Mouse (Mus musculus): Measurements from ENCODE around the gene Ireb2. TPM values are rescaled to one million over a fixed set of nuclear protein-coding genes. Genes with fewer than 3 reads are reported as not detected.

The Ireb2 gene
- polyA plus RNA-seq, 1 experiment, result 8.2 TPM

- TF ChIP-seq CTCF (IDR thresholded peaks at IDR 0.05; ENCODE audit: insufficient read depth, low read length) (no peak), POLR2A (IDR thresholded peaks at IDR 0.05; ENCODE audit: borderline replicate concordance, extremely low read depth, low read depth, low read length) (no peak)
These were observed 15.2 kb downstream of the Ireb2 start for GRCm38 (mm10) chr9:54878759-54879158.

DNA sequence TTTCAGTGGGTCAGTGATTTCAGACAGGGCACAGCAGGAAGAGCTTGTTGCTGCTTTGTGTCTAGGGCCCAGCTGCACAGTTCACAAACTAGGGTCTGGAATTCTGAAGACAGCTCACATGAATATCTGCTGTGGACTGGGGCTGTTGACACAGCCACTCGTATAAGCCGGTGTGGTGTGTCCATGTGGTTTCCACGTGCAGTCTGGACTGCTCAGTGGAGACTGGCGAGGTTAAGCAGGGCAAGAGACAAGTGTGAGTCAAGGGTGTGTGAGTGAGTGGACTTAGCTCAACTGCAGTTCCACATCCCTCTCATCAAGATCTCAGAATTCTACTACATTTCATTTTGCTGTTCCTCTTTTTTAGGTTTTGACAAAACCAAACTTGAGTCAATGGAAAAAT lies 28.5 kb downstream of the Ireb2 start:
- H3K4me1 ChIP-seq (ENCODE audit: control insufficient read depth, insufficient read depth, low read length), result no peaks in the 10 kb centered on the region
- no peak for DNase-seq
- no peak overlapping the region for H3K4me3 ChIP-seq (replicated peaks; ENCODE audit: extremely low read depth, low read depth, low read length)
- WGBS, result 71% methylated on average over 4 of the region's 4 CpGs
- TF ChIP-seq CTCF (IDR thresholded peaks at IDR 0.05; ENCODE audit: insufficient read depth, low read length), result no peak
- no peak for TF ChIP-seq POLR2A (IDR thresholded peaks at IDR 0.05; ENCODE audit: borderline replicate concordance, extremely low read depth, low read depth, low read length)

More at GRCm38 (mm10) chr9:54878759-54879158, 15.2 kb downstream of the Ireb2 start:
- 100% methylated on average over 1 of the region's 1 CpGs for WGBS
- H3K4me3 ChIP-seq (replicated peaks; ENCODE audit: extremely low read depth, low read depth, low read length), result no peak overlapping the region
- no peaks in the 10 kb centered on the region for H3K4me1 ChIP-seq (ENCODE audit: control insufficient read depth, insufficient read depth, low read length)
- no peak for DNase-seq

- Histone ChIP-seq H3K4me3 (replicated peaks; ENCODE audit: extremely low read depth, low read depth, low read length) (no peak overlapping the region), H3K4me1 (ENCODE audit: control insufficient read depth, insufficient read depth, low read length) (no peaks in the 10 kb centered on the region)
- 83% methylated on average over 3 of the region's 3 CpGs for whole genome bisulfite sequencing
- no peak for DNase-seq
- no peak for TF ChIP-seq CTCF (IDR thresholded peaks at IDR 0.05; ENCODE audit: insufficient read depth, low read length)
- no peak for TF ChIP-seq POLR2A (IDR thresholded peaks at IDR 0.05; ENCODE audit: borderline replicate concordance, extremely low read depth, low read depth, low read length)
These were observed 33.5 kb downstream of the Ireb2 start for GRCm38 (mm10) chr9:54897097-54897496.

- TF ChIP-seq POLR2A (IDR thresholded peaks at IDR 0.05; ENCODE audit: borderline replicate concordance, extremely low read depth, low read depth, low read length) (no peak), CTCF (IDR thresholded peaks at IDR 0.05; ENCODE audit: insufficient read depth, low read length) (no peak)
- no peak for DNase-seq
- WGBS, result 71% methylated on average over 5 of the region's 5 CpGs
- no peak overlapping the region for H3K4me3 ChIP-seq (replicated peaks; ENCODE audit: extremely low read depth, low read depth, low read length)
- H3K4me1 ChIP-seq (ENCODE audit: control insufficient read depth, insufficient read depth, low read length), result no peaks in the 10 kb centered on the region
These were observed 45.9 kb downstream of the Ireb2 start for GRCm38 (mm10) chr9:54909446-54909845.

GRCm38 (mm10) chr9:54915576-54915975 lies 52.0 kb downstream of the Ireb2 start:
- TF ChIP-seq CTCF (IDR thresholded peaks at IDR 0.05; ENCODE audit: insufficient read depth, low read length), result no peak
- no peak for TF ChIP-seq POLR2A (IDR thresholded peaks at IDR 0.05; ENCODE audit: borderline replicate concordance, extremely low read depth, low read depth, low read length)
- H3K4me3 ChIP-seq (replicated peaks; ENCODE audit: extremely low read depth, low read depth, low read length), result no peak overlapping the region
- DNase-seq, result no peak
- 67% methylated on average over 7 of the region's 7 CpGs for WGBS
- H3K4me1 ChIP-seq (ENCODE audit: control insufficient read depth, insufficient read depth, low read length), result peaks cover 4% of the 10 kb centered on the region; the same call in 1 of the 2 replicates

DNA sequence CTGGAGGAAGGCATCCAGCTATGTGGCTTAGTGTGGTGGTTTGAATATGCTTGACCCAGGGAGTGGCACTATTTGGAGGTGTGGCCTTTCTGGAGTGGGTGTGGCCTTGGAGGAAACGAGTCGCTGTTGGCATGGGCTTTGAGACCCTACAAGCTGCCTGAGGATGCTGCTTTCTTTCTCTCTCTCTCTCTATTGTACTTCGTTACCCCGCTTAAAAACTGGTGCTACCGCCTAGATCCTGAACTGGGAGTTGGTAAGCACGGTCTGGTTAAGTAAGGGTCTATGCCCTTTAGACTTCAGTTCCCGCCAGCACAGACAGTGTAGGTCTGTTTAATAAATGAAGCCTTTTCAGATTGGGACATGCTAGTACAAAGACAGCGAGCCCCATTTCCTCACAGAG lies 52.8 kb downstream of the Ireb2 start:
- 72% methylated on average over 8 of the region's 8 CpGs for WGBS
- TF ChIP-seq POLR2A (IDR thresholded peaks at IDR 0.05; ENCODE audit: borderline replicate concordance, extremely low read depth, low read depth, low read length) (no peak), CTCF (IDR thresholded peaks at IDR 0.05; ENCODE audit: insufficient read depth, low read length) (no peak)
- Histone ChIP-seq H3K4me3 (replicated peaks; ENCODE audit: extremely low read depth, low read depth, low read length) (no peak overlapping the region), H3K4me1 (ENCODE audit: control insufficient read depth, insufficient read depth, low read length) (peaks cover 4% of the 10 kb centered on the region; the same call in 1 of the 2 replicates)
- DNase-seq, result no peak

- TF ChIP-seq CTCF (IDR thresholded peaks at IDR 0.05; ENCODE audit: insufficient read depth, low read length) (no peak), POLR2A (IDR thresholded peaks at IDR 0.05; ENCODE audit: borderline replicate concordance, extremely low read depth, low read depth, low read length) (peak; percentile 86; the same call in 1 of the 2 replicates)
- 1% methylated on average over 34 of the region's 34 CpGs for WGBS
- peaks cover 4% of the 10 kb centered on the region; the same call in 1 of the 2 replicates for H3K4me1 ChIP-seq (ENCODE audit: control insufficient read depth, insufficient read depth, low read length)
- peak within 1 kb of the TSS; percentile 79 for H3K4me3 ChIP-seq (replicated peaks; ENCODE audit: extremely low read depth, low read depth, low read length)
- peak; percentile 78 for DNase-seq
These were observed 53.6 kb downstream of the Ireb2 start, which contains the start of gene Hykk for GRCm38 (mm10) chr9:54917010-54917677. Gene Hykk (plus strand): TSS chr9:54917283.

- TF ChIP-seq POLR2A (IDR thresholded peaks at IDR 0.05; ENCODE audit: borderline replicate concordance, extremely low read depth, low read depth, low read length) (no peak), CTCF (IDR thresholded peaks at IDR 0.05; ENCODE audit: insufficient read depth, low read length) (no peak)
- DNase-seq, result no peak
- Histone ChIP-seq H3K4me1 (ENCODE audit: control insufficient read depth, insufficient read depth, low read length) (peaks cover 4% of the 10 kb centered on the region; the same call in 1 of the 2 replicates), H3K4me3 (replicated peaks; ENCODE audit: extremely low read depth, low read depth, low read length) (no peak overlapping the region)
- WGBS, result 58% methylated on average over 2 of the region's 2 CpGs
These were observed 54.6 kb downstream of the Ireb2 start for GRCm38 (mm10) chr9:54918191-54918590.

GRCm38 (mm10) chr9:54918781-54919180 lies 55.2 kb downstream of the Ireb2 start:
- Histone ChIP-seq H3K4me3 (replicated peaks; ENCODE audit: extremely low read depth, low read depth, low read length) (no peak overlapping the region), H3K4me1 (ENCODE audit: control insufficient read depth, insufficient read depth, low read length) (peaks cover 4% of the 10 kb centered on the region; the same call in 1 of the 2 replicates)
- no peak for DNase-seq
- TF ChIP-seq POLR2A (IDR thresholded peaks at IDR 0.05; ENCODE audit: borderline replicate concordance, extremely low read depth, low read depth, low read length), result no peak
- no peak for TF ChIP-seq CTCF (IDR thresholded peaks at IDR 0.05; ENCODE audit: insufficient read depth, low read length)
- WGBS, result 73% methylated on average over 5 of the region's 5 CpGs

DNA sequence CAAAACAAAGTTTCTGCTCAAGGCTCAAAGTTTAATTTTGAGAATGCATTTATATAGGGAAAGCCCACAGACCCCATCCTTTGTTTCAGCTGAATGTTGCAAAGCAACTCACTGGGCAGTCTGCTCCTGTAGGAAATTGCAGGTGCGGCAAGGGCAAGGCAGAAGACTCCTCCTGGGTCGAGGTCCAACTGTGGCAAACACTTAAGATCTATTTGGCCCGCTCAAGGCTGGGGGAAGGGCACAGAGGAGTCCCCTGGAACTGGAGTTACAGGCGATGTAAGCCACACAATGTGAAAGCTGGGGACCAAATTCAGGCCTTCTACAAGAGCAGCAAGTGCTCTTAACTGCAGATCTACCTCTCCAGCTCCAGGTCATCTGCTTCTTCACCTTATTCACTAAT lies 56.4 kb downstream of the Ireb2 start:
- H3K4me1 ChIP-seq (ENCODE audit: control insufficient read depth, insufficient read depth, low read length), result peaks cover 4% of the 10 kb centered on the region; the same call in 1 of the 2 replicates
- TF ChIP-seq POLR2A (IDR thresholded peaks at IDR 0.05; ENCODE audit: borderline replicate concordance, extremely low read depth, low read depth, low read length) (no peak), CTCF (IDR thresholded peaks at IDR 0.05; ENCODE audit: insufficient read depth, low read length) (no peak)
- WGBS, result 59% methylated on average over 4 of the region's 4 CpGs
- DNase-seq, result no peak
- H3K4me3 ChIP-seq (replicated peaks; ENCODE audit: extremely low read depth, low read depth, low read length), result no peak overlapping the region
